Mouse (Mus musculus) erythroblast, embryonic 14.5 days (primary cell): Measurements from ENCODE around the gene Atf1. TPM values are rescaled to one million over a fixed set of nuclear protein-coding genes. Genes with fewer than 3 reads are reported as not detected.

Experiments used
- polyA plus RNA-seq: library from polyadenylated mRNA; stranded (reverse); fragments of >175 nt; gene quantifications from 2 replicates; pipeline ENCODE4 v1.2.3, GENCODE M21; 2012

The Atf1 gene
- polyA plus RNA-seq, 1 experiment, result 6.7 TPM

Other genes with a start within 250 kb of the Atf1 start
- gene Dip2b, start 189.2 kb upstream of the Atf1 start, polyA plus RNA-seq, result 0.03 and 0.04 TPM in 2 replicates
- not detected in 2 replicates for gene Tmprss12, start 53.0 kb downstream of the Atf1 start, polyA plus RNA-seq
- 9.7 and 12.9 TPM in 2 replicates for gene Mettl7a1, start 76.3 kb downstream of the Atf1 start, polyA plus RNA-seq
- not detected in 2 replicates for gene Mettl7a3, start 107.1 kb downstream of the Atf1 start, polyA plus RNA-seq
- not detected in 2 replicates for gene Methig1, start 125.3 kb downstream of the Atf1 start, polyA plus RNA-seq
- not detected in 2 replicates for gene Mettl7a2, start 125.4 kb downstream of the Atf1 start, polyA plus RNA-seq
- gene Higd1c, start 136.7 kb downstream of the Atf1 start, polyA plus RNA-seq, result not detected in 2 replicates
- gene Gm5475, start 194.3 kb downstream of the Atf1 start, polyA plus RNA-seq, result not detected in 2 replicates
- gene Slc11a2, start 197.3 kb downstream of the Atf1 start, polyA plus RNA-seq, result 1.8 and 2.7 TPM in 2 replicates
- gene Letmd1, start 241.2 kb downstream of the Atf1 start, polyA plus RNA-seq, result 0.62 and 1.0 TPM in 2 replicates